Mouse (Mus musculus): ENCODE results near the gene Cldn22.

Gene Cldn22

GRCm38 (mm10) chr8:47833944-47834343, 9.7 kb downstream of the Cldn22 start:
- DNase-seq (ENCODE audit: low spot score): no peak

- DNase-seq (ENCODE audit: low spot score): no peak
Measured at GRCm38 (mm10) chr8:47843063-47843462, 18.8 kb downstream of the Cldn22 start.

GRCm38 (mm10) chr8:47843651-47844050, 19.4 kb downstream of the Cldn22 start:
- DNase-seq (ENCODE audit: low spot score): no peak

GRCm38 (mm10) chr8:47845956-47846355, 21.7 kb downstream of the Cldn22 start:
- no peak for DNase-seq (ENCODE audit: low spot score)

- no peak for DNase-seq (ENCODE audit: low spot score)
Measured at GRCm38 (mm10) chr8:47847161-47847560, 22.9 kb downstream of the Cldn22 start.

GRCm38 (mm10) chr8:47847931-47848330, 23.6 kb downstream of the Cldn22 start:
- no peak for DNase-seq (ENCODE audit: low spot score)

GRCm38 (mm10) chr8:47849842-47850241, 25.6 kb downstream of the Cldn22 start:
- DNase-seq (ENCODE audit: low spot score): no peak

- no peak for DNase-seq (ENCODE audit: low spot score)
Measured at GRCm38 (mm10) chr8:47851824-47852502, 27.7 kb downstream of the Cldn22 start.

GRCm38 (mm10) chr8:47852737-47853136, 28.5 kb downstream of the Cldn22 start:
- no peak for DNase-seq (ENCODE audit: low spot score)

- DNase-seq (ENCODE audit: low spot score): no peak
Measured at GRCm38 (mm10) chr8:47853356-47853755, 29.1 kb downstream of the Cldn22 start.

GRCm38 (mm10) chr8:47859259-47859658, 35.0 kb downstream of the Cldn22 start:
- no peak for DNase-seq (ENCODE audit: low spot score)

- DNase-seq (ENCODE audit: low spot score): no peak
Measured at GRCm38 (mm10) chr8:47866568-47866967, 42.3 kb downstream of the Cldn22 start.

GRCm38 (mm10) chr8:47867067-47867466, 42.8 kb downstream of the Cldn22 start:
- peak; percentile 50 for DNase-seq (ENCODE audit: low spot score)

- no peak for DNase-seq (ENCODE audit: low spot score)
Measured at GRCm38 (mm10) chr8:47872361-47873107, 48.3 kb downstream of the Cldn22 start.

GRCm38 (mm10) chr8:47874497-47875178, 50.4 kb downstream of the Cldn22 start:
- no peak for DNase-seq (ENCODE audit: low spot score)
